Mouse (Mus musculus) CD4-positive, CD25-positive, alpha-beta regulatory T cell (primary cell): ENCODE measurements around the gene Ptx4. TPM values are rescaled to one million over a fixed set of nuclear protein-coding genes. Genes with fewer than 3 reads are reported as not detected.

Experiments used
- polyA plus RNA-seq: library from polyadenylated mRNA; unstranded; fragments of 100-300 nt; shearing (Covaris generic); gene quantifications from one replicate; pipeline ENCODE4 v1.2.1, GENCODE M21; 2017

The Ptx4 gene
- 0.22 TPM for polyA plus RNA-seq

GRCm38 (mm10) chr17:25120406-25120805 is at the start of gene Ptx4:
Gene Ptx4, plus strand, starts transcription at chr17:25120760.

GRCm38 (mm10) chr17:25083444-25083931 is 37.1 kb upstream of the Ptx4 start, which contains the start of gene Tmem204:
Gene Tmem204, minus strand, starts transcription at chr17:25083591.

GRCm38 (mm10) chr17:25115664-25116432 is 4.7 kb upstream of the Ptx4 start, which contains the start of gene Telo2:
Gene Telo2, minus strand, starts transcription at chr17:25115967.

GRCm38 (mm10) chr17:25133275-25133698 is 12.7 kb downstream of the Ptx4 start, which contains the start of gene Clcn7:
Gene Clcn7, plus strand, starts transcription at chr17:25133391.

GRCm38 (mm10) chr17:25162161-25162560 is 41.6 kb downstream of the Ptx4 start, which contains the start of gene Ccdc154:
Gene Ccdc154, plus strand, starts transcription at chr17:25162461.

Other genes starting within 250 kb of the Ptx4 start
- gene Nubp2, start 234.4 kb upstream of the Ptx4 start, polyA plus RNA-seq = 106 TPM
- gene Spsb3, start 234.1 kb upstream of the Ptx4 start, polyA plus RNA-seq = 64.5 TPM
- gene Eme2, start 225.7 kb upstream of the Ptx4 start, polyA plus RNA-seq = 46.2 TPM
- 95.9 TPM for gene Mrps34, start 225.6 kb upstream of the Ptx4 start, polyA plus RNA-seq
- 56.5 TPM for gene Nme3, start 224.3 kb upstream of the Ptx4 start, polyA plus RNA-seq
- 52.6 TPM for gene Mapk8ip3, start 183.8 kb upstream of the Ptx4 start, polyA plus RNA-seq
- gene Jpt2, start 160.1 kb upstream of the Ptx4 start, polyA plus RNA-seq = 28.5 TPM
- gene Cramp1l, start 105.0 kb upstream of the Ptx4 start, polyA plus RNA-seq = 7.4 TPM
- gene Ift140, start 104.7 kb upstream of the Ptx4 start, polyA plus RNA-seq = 19.5 TPM
- gene Tmem204, start 37.2 kb upstream of the Ptx4 start, polyA plus RNA-seq = 0.79 TPM
- 34.5 TPM for gene Telo2, start 4.8 kb upstream of the Ptx4 start, polyA plus RNA-seq
- 37.3 TPM for gene Clcn7, start 12.6 kb downstream of the Ptx4 start, polyA plus RNA-seq
- gene Ccdc154, start 41.7 kb downstream of the Ptx4 start, polyA plus RNA-seq = not detected
- not detected for gene Gm38655, start 54.7 kb downstream of the Ptx4 start, polyA plus RNA-seq
- 30.2 TPM for gene BC003965, start 63.8 kb downstream of the Ptx4 start, polyA plus RNA-seq
- 34.6 TPM for gene Unkl, start 67.6 kb downstream of the Ptx4 start, polyA plus RNA-seq
- 77.5 TPM for gene Gnptg, start 119.4 kb downstream of the Ptx4 start, polyA plus RNA-seq
- 53.0 TPM for gene Tsr3, start 119.4 kb downstream of the Ptx4 start, polyA plus RNA-seq
- gene Baiap3, start 135.6 kb downstream of the Ptx4 start, polyA plus RNA-seq = 19.3 TPM
- 539 TPM for gene Ube2i, start 153.9 kb downstream of the Ptx4 start, polyA plus RNA-seq
- 0.19 TPM for gene Prss34, start 177.6 kb downstream of the Ptx4 start, polyA plus RNA-seq
- not detected for gene Prss28, start 187.9 kb downstream of the Ptx4 start, polyA plus RNA-seq
- not detected for gene Prss29, start 197.9 kb downstream of the Ptx4 start, polyA plus RNA-seq
- gene Tpsab1, start 224.8 kb downstream of the Ptx4 start, polyA plus RNA-seq = not detected
- not detected for gene Tpsb2, start 245.5 kb downstream of the Ptx4 start, polyA plus RNA-seq
- gene Tpsg1, start 248.5 kb downstream of the Ptx4 start, polyA plus RNA-seq = not detected